Mouse (Mus musculus) kidney, postnatal 14 days (tissue): ENCODE measurements around the gene Galk1.
A peak's percentile ranks its signal among the peaks of the same experiment; 100 is the strongest.

Source experiments
- DNase-seq: peaks from one replicate; pipeline ENCODE4 v3.0.0; 2022; ENCODE audit warnings: mixed read lengths

The Galk1 gene

DNA sequence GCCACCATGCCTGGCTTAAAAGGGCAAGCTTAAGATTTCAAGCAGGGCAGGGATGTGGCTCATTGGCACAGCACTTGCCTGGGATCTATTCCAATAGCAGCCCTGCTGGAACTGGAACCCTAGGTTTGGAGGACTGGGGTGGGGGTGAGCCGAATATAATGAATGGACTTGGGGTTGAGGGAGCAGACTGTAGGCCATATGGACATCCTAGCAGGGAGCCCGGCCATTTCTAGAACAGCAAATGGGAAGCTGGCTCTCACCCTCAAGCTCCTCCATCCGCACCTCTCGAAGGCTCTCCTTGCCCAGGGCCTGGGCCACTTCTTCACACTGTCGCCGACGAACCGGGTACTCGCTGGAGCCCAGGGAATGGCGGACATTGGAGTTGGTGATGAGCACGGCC lies 2.9 kb downstream of the Galk1 start:
- no peak for DNase-seq

DNA sequence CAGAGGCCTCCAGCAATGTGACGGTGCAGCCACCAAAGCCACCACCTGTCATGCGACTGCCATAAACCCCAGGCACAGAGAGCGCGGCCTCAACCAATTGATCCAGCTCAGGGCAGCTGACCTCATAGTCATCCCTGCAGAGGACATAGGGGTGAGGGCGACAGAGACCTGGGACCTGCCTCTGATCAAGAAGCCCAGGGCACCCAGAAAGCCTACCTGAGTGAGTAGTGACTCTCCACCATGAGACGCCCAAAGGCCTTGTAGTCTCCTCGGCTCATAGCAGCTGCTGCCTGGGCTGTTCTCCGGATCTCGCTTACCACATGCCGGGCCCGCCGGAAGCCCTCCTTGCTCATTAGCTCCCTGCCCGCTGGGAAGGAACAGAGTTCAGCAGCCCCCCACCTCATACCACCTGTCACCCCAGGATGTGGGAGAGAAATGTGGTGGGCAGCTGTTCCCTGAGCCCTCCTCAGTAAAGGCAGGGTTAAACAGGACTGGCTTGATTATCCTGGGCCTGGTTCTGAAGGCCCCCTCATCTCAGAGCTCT lies 3.6 kb downstream of the Galk1 start:
- DNase-seq: no peak

DNA sequence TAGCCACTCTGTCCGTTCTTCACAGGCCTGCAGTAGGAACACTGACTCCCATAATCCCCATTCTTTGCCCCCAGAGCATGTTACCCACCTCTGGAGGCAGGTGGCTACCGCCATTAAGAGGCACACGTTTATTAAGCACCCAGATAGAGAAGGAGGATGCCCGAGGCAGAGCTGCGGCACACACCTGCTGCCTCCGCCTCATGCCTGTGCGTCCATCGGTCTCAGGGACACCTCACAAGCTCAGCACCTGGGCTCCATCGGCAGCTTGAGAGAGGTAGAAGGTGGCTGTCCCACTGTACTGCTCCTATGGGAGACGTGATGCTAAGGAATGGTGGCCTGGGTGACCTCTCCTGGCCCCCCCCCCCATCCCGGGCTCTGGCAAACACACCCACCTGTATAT lies 4.1 kb downstream of the Galk1 start:
- DNase-seq: no peak

DNA sequence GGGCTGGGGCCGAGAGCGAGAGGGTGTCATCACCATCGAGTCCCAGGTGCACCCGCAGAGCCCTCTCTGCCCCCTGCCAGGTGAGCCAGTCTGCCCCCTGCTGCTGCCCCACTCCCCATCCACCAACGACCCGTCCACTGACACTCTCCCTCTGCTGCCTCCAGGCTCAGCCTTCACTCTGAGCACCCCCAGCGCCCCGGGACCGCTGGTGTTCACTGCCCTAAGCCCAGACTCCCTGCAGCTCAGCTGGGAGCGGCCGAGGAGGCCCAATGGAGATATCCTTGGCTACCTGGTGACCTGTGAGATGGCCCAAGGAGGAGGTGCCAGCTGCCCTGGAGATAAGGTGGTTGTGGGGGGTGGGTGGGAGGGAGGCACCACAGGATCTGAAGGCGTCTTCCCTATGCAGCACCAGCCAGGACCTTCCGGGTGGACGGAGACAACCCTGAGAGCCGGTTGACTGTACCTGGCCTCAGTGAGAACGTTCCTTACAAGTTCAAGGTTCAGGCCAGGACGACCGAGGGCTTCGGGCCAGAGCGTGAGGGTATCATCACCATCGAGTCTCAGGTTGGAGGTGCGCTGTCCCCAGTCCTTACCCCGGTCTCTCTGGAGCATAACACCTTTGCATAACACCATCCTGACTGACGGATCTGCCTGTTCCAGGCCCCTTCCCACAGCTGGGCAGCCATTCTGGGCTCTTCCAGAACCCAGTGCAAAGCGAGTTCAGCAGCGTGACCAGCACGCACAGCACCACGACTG lies 5.2 kb downstream of the Galk1 start:
- DNase-seq: no peak

DNA sequence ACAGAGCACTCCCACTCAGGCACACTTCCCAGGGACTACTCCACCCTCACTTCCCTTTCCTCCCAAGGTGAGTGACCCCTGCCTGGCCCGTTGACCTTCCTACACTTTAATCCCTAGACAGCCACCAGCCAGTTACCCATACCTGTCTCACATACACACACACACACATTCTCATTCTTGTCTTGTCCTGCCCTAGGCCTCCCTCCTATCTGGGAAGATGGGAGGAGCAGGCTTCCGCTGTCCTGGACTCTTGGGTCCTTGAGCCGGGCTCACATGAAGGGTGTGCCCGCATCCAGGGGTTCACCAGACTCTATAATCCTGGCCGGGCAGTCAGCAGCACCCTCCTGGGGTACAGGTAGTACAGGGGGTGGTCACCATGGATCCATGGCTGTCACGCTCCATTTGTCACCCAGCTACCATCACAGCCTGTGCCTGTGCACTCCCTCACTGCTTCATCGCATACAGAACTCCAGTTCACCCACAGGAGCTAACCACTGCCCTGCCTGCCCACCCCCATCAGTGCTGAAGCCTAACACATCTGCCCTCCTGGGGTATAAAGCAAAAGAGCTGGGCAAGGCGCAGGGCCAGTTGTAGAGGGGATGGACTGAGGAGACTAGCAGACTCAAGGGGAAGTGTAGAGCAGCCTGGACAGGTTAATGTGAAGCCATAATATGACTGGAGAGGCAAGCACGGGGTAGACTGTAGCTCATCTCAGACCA lies 6.7 kb downstream of the Galk1 start:
- DNase-seq: no peak

DNA sequence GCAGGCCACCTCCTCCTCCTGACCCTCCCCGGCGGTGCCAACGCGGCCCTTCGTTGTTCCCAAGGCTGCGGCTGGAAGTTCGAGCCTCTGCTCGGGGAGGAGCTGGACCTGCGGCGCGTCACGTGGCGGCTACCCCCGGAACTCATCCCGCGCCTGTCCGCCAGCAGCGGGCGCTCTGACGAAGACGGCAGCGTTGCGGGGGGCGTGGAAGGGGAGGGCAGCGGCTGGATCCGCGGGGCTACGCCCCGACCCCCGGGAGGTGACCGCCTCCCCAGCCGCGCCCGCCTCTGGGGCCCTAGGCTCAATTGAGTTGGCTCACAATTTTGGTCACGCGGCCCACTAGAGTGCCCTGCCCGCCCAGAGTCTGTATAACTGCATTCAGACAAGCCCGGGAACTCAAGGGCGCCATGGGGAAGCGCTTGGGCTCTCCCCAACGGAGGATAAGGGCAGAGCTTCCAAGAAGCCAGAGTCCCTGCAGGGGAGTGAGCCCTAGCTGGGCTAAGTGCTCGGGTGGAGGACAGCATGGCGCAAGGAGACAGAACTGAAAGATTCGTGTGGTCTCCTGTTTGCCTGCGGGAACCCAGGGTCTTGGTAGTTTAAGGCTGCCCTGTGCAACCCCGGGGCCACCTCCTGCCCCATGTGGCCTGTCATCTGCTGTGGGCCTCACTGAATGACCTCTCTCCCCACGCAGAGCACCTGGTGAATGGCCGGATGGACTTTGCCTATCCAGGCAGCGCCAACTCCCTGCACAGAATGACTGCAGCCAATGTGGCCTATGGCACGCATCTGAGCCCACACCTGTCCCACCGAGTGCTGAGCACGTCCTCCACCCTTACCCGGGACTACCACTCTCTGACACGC lies 7.4 kb downstream of the Galk1 start:
- peak; percentile 87 for DNase-seq

DNA sequence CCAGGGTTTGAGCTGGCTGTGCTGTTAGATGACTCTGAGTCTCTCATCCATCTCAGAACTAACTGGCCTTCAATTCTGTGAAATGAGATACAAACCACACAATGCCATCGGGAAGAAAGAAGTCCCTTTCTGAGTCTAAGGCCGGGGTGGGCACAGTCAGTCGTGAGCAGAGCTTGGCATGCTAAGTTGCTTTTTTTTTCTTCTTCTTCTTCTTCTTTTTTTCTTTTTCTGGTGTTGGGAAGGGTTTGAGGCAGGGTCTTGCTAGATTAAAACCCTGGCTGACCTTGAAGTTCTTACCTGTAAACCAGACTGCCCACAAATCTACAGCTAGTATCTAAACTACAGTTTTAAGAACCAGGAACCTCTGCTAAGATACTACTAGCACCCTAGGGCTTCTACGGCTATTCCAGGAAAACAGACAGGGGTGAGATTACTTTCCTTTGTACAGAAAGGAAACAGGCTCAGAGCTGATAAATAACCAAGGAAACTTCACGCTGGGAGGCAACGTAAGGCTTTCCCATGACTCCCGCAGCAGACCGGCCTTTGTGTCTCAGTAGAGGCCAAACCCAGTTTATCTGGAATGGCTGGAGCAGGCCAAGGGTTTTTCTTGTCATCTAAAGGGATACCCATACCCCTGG lies 8.2 kb downstream of the Galk1 start:
- DNase-seq: no peak

DNA sequence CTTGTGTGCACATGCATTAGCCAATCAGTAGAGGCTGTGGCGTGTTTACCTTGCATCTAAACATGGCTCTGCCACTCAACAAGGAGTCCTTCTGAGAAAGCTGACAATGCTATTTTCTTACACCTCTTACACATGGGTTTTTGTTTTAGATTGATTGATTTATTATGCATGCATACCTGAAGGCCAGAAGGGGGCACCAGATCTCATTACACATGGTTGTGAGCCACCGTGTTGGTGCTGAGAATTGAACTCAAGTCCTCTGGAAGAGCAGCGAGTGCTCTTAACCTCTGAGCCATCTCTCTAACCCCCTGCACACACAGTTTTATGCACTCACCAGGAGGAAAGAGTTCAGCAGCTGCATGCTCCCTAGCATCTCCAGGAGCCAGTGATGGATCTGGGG lies 9.6 kb downstream of the Galk1 start:
- no peak for DNase-seq

DNA sequence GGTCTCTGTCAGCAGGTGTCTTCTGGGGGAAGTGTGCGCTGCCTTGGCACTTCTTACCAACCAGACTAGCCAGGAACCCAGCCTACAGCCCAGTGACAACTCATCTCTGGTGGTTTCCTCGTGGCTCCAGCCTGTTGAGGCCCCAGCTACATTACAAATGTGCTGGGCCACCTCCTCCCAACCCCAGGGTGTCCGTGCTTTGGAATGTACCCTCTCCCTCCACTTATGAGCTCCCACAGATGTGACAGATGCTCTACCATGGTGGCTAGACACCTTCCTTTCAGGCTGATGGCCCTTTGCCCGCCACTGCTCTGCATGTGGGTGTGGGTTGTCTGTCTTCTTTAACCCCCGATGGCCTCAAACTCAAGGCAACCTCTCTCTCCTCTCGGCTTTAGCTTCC lies 10.8 kb downstream of the Galk1 start:
- DNase-seq: no peak

DNA sequence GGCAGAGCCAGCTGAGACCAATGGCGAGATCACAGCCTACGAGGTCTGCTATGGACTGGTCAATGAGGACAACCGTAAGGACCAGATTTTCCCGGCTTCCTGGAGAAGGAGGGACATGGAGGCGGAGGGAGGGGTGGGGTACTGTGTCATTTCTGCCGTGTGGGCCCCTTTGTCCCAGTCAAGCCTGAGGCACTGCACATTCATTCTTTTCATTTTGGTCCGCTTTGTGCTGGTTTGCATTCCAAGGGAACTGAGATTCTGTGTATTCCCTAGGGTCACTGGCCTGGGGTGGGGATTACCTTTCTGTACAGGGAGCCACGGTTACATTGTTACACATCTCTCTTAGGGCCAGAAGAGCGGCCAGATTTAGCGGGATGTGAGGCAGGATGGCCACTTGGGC lies 11.9 kb downstream of the Galk1 start:
- no peak for DNase-seq

DNA sequence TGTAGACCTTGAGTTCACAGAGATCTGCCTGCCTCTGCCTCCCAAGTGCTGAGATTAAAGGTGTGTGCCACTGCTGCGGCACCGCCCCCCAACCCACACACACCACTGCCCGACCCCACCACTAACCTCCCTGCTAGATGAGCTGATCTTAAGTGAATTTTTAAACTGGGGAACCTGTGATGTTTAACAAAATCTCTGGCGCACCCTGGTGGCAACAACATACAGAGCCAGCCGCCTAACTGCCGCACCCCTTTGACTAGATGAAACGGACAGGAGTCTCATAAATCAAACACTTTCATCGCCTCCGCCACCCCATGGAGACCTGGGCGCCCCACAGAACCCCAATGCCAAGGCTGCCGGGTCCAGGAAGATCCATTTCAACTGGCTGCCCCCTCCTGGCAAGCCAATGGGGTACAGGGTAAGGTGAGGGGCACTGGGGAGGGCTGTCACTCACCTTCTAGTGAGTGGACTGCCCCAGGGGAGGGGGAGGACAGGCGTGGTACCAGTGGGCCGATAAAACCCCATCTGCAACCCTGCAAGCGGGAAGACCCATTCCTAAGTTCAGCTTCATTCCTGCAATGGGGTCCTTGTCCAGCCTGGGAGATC lies 12.9 kb downstream of the Galk1 start:
- peak; percentile 82 for DNase-seq

DNA sequence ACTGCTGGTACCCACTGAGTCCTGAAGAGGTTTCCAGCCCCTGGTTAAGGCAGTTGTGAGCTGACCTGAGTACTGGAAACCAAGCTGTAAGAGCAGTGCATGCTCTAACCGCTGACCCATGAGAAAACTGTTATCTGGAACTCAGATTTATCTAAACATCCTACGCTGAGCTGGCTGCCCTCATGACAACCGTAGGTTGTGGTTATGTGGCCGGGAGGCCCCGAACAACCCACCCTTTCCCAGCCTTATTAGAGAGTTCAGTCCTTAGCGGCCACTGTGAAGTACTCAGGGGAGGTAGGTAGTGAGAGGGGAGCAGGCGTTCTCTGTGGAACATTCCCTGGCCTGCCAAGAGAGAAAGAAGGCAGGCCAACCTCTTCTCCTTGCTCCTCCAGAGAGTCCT lies 13.5 kb downstream of the Galk1 start:
- DNase-seq: no peak

DNA sequence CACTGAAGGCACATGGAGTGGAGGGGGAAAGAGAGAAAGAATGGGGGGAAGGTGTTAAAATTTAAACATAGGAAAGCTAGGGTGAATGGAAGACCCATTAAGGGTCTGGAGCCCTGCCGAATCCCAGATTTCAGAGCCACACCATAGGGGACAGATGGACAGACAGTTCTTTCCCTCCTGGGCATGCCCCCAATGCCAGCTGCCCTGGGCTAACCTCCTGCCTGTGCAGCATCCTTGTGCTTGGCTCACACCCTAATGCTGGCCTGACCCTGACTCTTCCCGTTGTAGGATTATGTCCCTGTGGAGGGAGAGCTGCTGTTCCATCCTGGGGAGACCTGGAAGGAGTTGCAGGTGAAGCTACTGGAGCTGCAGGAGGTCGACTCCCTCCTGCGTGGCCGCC lies 14.9 kb downstream of the Galk1 start:
- no peak for DNase-seq

DNA sequence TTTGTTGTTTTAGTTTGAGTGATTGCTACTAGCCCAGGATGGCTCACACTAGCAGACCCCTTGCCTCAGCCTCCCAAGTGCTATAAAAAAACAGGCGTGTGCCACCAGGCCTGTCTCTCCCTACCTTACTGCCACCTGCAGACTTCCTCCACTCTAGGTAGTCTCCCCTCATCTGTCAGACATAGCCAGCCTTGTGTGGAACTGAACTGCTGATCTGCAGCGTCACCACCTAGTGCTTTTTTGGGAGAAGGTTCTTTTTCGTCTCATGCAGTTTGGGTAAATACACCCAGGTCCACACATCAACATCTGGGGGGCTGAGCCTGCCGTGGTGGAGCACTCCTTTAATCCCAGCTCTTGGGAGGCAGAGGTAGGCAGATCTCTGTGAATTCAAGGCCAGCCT lies 15.5 kb downstream of the Galk1 start:
- no peak for DNase-seq

DNA sequence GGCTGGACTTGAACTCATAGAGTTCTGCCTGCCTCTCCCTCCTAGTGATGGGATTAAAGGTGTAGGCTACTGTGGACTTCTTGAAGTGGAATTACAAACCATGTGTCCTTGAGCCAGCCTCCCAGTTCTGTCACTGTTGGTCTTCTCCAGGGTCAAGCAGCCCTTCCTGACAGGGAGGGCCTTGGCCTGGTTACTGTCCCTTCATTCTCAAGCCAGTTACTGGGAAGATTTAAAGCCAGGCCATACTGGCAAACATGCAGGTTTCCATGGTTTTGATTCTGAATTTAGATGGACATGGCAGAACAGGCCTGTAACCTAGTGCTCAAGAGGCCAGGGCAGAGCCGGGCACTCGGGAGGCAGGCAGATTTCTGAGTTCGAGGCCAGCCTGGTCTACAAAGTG lies 17.3 kb downstream of the Galk1 start:
- DNase-seq: no peak

DNA sequence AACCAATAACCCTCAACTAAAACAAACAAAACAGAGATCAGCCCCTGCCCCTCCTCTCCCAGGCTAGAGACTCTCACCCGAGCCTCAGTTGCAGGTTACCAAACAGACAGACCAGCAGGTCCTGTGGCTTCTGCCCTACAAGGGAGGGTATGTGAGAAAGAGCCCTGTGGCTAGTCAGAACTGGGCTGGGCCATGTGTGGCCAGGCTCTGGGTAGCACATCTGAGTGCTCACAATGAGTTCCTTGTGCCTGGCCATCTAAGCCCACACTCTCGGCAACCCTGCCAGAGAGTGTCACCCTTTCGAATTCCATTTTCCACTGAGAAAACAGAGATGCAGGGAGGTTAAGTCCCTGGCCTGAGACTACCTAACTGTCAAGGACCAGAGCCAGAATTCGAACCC lies 20.4 kb downstream of the Galk1 start:
- no peak for DNase-seq

DNA sequence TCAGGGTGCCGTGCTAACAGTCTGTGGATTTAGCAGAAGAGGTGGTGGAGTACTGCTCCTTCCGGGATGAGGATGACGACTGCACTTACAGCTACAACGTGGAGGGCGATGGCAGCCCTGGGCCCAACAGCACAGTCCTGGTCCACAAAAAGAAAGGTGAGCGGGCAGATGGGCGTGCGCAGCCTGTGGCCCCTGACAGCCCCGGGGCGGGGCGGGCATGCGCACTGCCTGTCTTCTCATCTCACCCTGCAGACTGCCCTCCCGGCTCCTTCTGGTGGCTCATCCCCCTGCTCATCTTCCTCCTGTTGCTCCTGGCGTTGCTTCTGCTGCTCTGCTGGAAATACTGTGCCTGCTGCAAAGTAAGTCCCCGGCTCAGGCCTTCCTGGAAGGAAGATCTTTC lies 22.8 kb downstream of the Galk1 start:
- DNase-seq: no peak

DNA sequence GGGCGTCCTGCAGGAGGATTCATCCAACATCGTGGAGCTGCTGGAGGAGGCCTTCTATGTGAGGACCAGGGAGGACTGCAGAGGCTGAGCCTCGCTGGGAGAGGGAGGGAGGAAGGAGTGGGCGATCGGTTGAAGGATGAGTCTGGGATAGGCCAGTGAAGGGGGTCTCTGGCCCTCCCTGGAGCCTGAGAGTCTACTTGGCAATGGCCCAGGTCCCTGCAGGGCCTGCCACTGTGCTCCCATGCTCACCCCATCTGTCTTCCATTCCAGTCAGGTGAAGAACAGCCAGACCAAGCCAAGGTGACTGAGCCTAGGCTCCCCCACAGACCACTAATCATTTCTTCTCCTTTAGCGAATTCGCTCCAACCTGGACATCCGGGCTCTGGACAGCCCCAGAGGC lies 29.2 kb downstream of the Galk1 start:
- DNase-seq: no peak

DNA sequence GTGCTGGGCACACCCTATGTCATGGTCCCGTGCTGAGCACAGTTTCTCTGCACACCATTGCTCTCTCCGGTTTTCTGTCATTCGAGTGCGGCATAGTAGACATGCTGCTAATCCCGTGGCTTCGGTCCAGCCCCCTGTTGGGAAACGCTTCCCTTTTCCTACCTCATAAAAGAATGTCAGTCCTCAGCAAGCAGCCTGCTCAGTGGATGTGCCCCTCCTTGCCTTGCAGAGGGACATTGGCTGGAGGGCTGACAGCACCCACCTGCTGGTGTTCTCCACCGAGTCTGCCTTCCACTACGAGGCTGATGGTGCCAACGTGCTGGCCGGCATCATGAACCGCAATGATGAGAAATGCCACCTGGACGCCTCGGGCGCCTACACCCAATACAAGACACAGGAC lies 30.0 kb downstream of the Galk1 start:
- DNase-seq: no peak

DNA sequence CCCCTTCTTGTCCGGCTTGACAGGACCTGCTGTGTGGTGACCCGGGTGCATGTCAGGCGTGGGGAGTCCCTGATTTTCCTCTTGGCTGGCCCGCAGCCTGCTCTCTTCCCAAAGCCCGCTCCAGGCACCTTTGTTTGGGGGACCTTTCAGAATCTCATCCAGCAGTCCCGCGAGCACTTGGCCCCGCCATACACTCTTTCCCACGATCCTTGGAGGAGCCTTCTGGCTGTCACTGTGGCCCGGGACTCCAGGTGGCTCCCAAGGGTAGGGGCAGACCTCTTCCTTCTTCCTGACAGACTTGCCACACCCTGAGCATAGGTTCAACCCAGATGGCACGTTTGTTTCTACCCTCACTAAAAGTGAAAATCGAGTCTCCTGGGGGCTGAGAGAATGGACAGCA lies 37.0 kb downstream of the Galk1 start:
- no peak for DNase-seq

DNA sequence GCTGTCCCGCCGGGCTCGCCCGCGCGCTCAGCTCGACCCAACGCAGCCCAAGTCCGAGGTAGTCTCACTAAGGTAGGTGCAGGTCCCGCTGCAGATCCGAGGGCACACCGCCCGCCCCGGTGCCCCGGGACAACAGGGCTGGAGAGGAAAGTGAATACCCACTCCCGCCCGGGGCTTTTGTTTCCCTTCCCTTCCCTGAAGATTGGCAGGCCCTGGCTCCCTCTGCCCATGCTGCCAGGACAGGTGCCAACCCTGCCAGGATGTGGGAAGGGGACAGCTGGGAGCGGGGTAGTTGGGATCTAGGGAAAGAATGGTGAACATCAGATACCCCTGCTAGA lies 37.5 kb downstream of the Galk1 start:
- no peak for DNase-seq

DNA sequence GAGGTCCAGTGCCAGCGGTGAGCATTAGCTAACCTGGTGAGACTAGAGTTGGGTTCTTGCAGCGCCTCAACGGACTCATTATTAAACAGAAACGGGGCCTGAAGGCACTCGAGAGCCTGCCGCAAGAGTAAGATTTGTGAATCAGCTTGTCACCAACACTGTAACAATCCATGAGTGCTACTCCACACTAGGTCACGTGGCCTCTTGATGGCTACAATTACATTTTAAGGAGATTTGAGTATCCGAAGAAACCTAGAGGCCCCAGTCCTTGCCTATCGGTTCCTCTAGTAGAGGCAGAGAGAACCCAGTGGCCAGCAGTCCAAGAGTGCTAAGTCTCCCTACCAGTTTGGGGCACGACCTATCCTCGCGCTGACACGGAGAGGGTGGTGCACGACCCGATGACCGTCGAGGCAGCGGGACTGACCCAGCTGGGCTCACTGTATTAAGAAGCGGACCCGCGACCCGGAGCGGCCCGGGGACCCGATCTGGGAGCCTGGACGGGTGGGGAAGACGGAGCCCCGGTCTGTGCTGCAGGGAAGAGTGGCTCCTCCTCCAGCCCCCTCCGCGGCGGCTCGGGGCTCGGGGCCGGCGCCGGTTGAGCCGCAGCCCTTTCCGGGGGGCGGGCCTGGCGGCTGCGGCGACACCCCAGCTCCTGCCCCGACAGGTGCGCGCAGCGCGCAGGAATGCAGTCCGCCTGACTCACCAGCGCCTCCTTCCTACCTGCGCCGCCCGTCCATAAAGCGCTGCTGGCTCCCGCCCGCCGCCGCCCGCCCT lies 38.0 kb downstream of the Galk1 start, which contains the start of gene Itgb4:
Gene Itgb4 (plus strand): TSS at position 401 of the 774 bp plus-strand sequence.
- peak; percentile 80 for DNase-seq
